Mouse (Mus musculus) cortical plate, adult 2 months (tissue): ENCODE results near the gene Cmbl.

ENCODE experiments used
- CTCF ChIP-seq: fragments of 200-500 bp; IDR thresholded peaks from 2 replicates; pipeline ENCODE4 v1.5.1; 2011; ENCODE audit warnings: mild to moderate bottlenecking, control low read depth, low read length; ENCODE audit not compliant: insufficient read depth; ENCODE audit errors: extremely low read depth
- POLR2A ChIP-seq: fragments of 200-500 bp; IDR thresholded peaks from 2 replicates; pipeline ENCODE4 v1.6.1; 2011; ENCODE audit warnings: mild to moderate bottlenecking, low read length, control low read depth; ENCODE audit not compliant: insufficient read depth; ENCODE audit errors: extremely low read depth

- TF ChIP-seq CTCF (no peak), POLR2A (no peak)
Observed at GRCm38 (mm10) chr15:31540513-31540802, 24.7 kb upstream of the Cmbl start.
